In the genomic region with DNA sequence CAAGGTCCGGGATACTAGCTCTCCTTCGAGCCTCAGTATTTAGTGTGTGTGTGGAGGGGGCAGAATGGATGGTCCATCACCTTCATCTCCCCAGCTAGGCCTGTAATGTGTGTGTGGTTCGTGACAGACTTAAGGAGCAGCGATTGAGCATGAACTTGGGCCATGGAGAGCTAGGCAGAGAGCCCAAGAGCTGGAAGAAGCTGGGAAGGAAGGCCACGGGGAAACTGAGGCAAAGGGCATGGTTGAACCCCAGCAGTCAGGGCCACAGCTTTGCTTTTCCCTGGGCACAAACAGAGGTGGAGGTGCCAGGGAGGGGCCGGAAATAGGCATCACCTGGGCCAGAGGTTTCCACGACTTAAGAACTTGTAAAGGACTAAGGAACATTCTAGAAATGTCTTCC, we compare ENCODE assay signal across 27 mouse cellular contexts. TPM values are rescaled to one million over a fixed set of nuclear protein-coding genes. Genes with fewer than 3 reads are reported as not detected.
DNase-seq lines count a peak whose midpoint lies in the region; ATAC-seq and TF ChIP-seq lines count a peak whose summit lies in the region.
"Had no signal": no experiment of that assay in that cellular context is flagged by ENCODE, and none has a peak within 500 bp of the region (broad histone marks: within the 10 kb centered on the region; RNA-seq: fewer than 3 reads in every experiment).

No protein-coding gene starts in this region.

- no peaks in the 10 kb centered on the region for H3K79me2 ChIP-seq in myocyte (ENCODE audit: control insufficient read depth, insufficient read depth)

- no peaks in the 10 kb centered on the region for H3K9me3 ChIP-seq in hindbrain, embryonic 13.5 days
- H3K9me3 ChIP-seq in hindbrain, embryonic 14.5 days (ENCODE audit: control insufficient read depth, low read length), result no peaks in the 10 kb centered on the region
- H3K9me3 ChIP-seq in midbrain, embryonic 11.5 days (ENCODE audit: control insufficient read depth, low read length), result no peaks in the 10 kb centered on the region
- H3K9me3 ChIP-seq in midbrain, postnatal 0 days (ENCODE audit: low read length), result no peaks in the 10 kb centered on the region
- H3K9me3 ChIP-seq in embryonic facial prominence, embryonic 15.5 days (replicated peaks), result no peaks in the 10 kb centered on the region
- no peaks in the 10 kb centered on the region for H3K9me3 ChIP-seq in intestine, postnatal 0 days (ENCODE audit: control insufficient read depth)
- H3K9me3 ChIP-seq: forebrain, embryonic 10.5 days; hindbrain, embryonic 12.5 days; megakaryocyte, embryonic 14.5 days; midbrain, embryonic 13.5 days had no signal

- peaks cover 24% of the 10 kb centered on the region for H3K4me1 ChIP-seq in hindbrain, embryonic 13.5 days (replicated peaks)
- H3K4me1 ChIP-seq in hindbrain, embryonic 14.5 days (replicated peaks; ENCODE audit: control insufficient read depth, insufficient read depth, low read length), result peaks cover 8% of the 10 kb centered on the region; the same call in 1 of the 2 replicates
- peaks cover 8% of the 10 kb centered on the region for H3K4me1 ChIP-seq in midbrain, embryonic 11.5 days (ENCODE audit: control insufficient read depth, insufficient read depth, low read length)
- H3K4me1 ChIP-seq in midbrain, postnatal 0 days (ENCODE audit: insufficient read depth, low read length), result no peaks in the 10 kb centered on the region
- H3K4me1 ChIP-seq in embryonic facial prominence, embryonic 15.5 days, result peaks cover 8% of the 10 kb centered on the region
- no peaks in the 10 kb centered on the region for H3K4me1 ChIP-seq in intestine, postnatal 0 days (replicated peaks; ENCODE audit: control insufficient read depth, insufficient read depth, low read length)
- H3K4me1 ChIP-seq: megakaryocyte, embryonic 14.5 days had no signal

- no peak overlapping the region for H3K9ac ChIP-seq in hindbrain, embryonic 13.5 days
- no peak overlapping the region for H3K9ac ChIP-seq in hindbrain, embryonic 14.5 days
- no peak overlapping the region for H3K9ac ChIP-seq in midbrain, embryonic 11.5 days (ENCODE audit: low read length)
- no peak overlapping the region for H3K9ac ChIP-seq in midbrain, postnatal 0 days (replicated peaks; ENCODE audit: low read length, poor library complexity, severe bottlenecking)
- H3K9ac ChIP-seq in embryonic facial prominence, embryonic 15.5 days, result no peak overlapping the region; the same call in 1 of the 2 replicates
- no peak overlapping the region for H3K9ac ChIP-seq in intestine, postnatal 0 days (ENCODE audit: low read depth, low read length)
- H3K9ac ChIP-seq: forebrain, postnatal 0 days; hindbrain, embryonic 12.5 days; midbrain, embryonic 13.5 days had no signal

- no peak overlapping the region for H3K4me3 ChIP-seq in hindbrain, embryonic 13.5 days
- no peak overlapping the region for H3K4me3 ChIP-seq in hindbrain, embryonic 14.5 days (replicated peaks; ENCODE audit: low read length)
- no peak overlapping the region for H3K4me3 ChIP-seq in midbrain, embryonic 11.5 days (ENCODE audit: low read depth, low read length)
- H3K4me3 ChIP-seq in midbrain, postnatal 0 days (ENCODE audit: low read depth, low read length), result no peak overlapping the region
- no peak overlapping the region for H3K4me3 ChIP-seq in embryonic facial prominence, embryonic 15.5 days (replicated peaks)
- no peak overlapping the region for H3K4me3 ChIP-seq in myocyte
- H3K4me3 ChIP-seq in intestine, postnatal 0 days (ENCODE audit: low read depth, low read length), result no peak overlapping the region
- H3K4me3 ChIP-seq: forebrain, embryonic 10.5 days; heart, adult 2 months; hindbrain, embryonic 12.5 days; megakaryocyte, embryonic 14.5 days; midbrain, embryonic 13.5 days had no signal

- TF ChIP-seq POLR2A in myocyte (IDR thresholded peaks at IDR 0.05; ENCODE audit: insufficient read length, low read depth), result peak; percentile 63

- 83% methylated on average over 7 of the region's 7 CpGs for WGBS in hindbrain, embryonic 13.5 days
- 85% methylated on average over 7 of the region's 7 CpGs for WGBS in hindbrain, embryonic 14.5 days
- WGBS in midbrain, embryonic 11.5 days, result 92% methylated on average over 7 of the region's 7 CpGs
- 88% methylated on average over 7 of the region's 7 CpGs for WGBS in midbrain, postnatal 0 days
- WGBS in embryonic facial prominence, embryonic 15.5 days, result 83% methylated on average over 7 of the region's 7 CpGs
- WGBS in intestine, postnatal 0 days, result 79% methylated on average over 7 of the region's 7 CpGs

- no peak for DNase-seq in hindbrain, embryonic 14.5 days (ENCODE audit: low spot score)
- peak; percentile 82 for DNase-seq in midbrain, embryonic 11.5 days (ENCODE audit: low spot score, missing footprints)
- no peak for DNase-seq in midbrain, postnatal 0 days (ENCODE audit: low spot score)
- DNase-seq: adrenal gland, postnatal 25 days; B cell, adult 2 months; cerebellum, adult 11-12 months; cerebellum, adult 9-11 months; embryo, embryonic 11 days; forebrain, postnatal 0 days; heart, postnatal 36 days; kidney, adult 18-20 months; layer of hippocampus, postnatal 36 days; left cerebral cortex, postnatal 4 days; right cerebral cortex, adult 18-20 months; spleen, adult 18-20 months; thymus, postnatal 25 days had no signal

- peaks cover 16% of the 10 kb centered on the region; the same call in 1 of the 2 replicates for H3K36me3 ChIP-seq in hindbrain, embryonic 13.5 days
- H3K36me3 ChIP-seq in hindbrain, embryonic 14.5 days (replicated peaks; ENCODE audit: control insufficient read depth, insufficient read depth), result peaks cover under 1% of the 10 kb centered on the region; the same call in 1 of the 2 replicates
- peaks cover 4% of the 10 kb centered on the region for H3K36me3 ChIP-seq in midbrain, embryonic 11.5 days (ENCODE audit: control insufficient read depth, insufficient read depth, low read length)
- H3K36me3 ChIP-seq in midbrain, postnatal 0 days (ENCODE audit: insufficient read depth, low read length), result 0 out of 2 replicates have a peak, but pooled peaks cover 3% of the 10 kb centered on the region
- H3K36me3 ChIP-seq in embryonic facial prominence, embryonic 15.5 days, result peaks cover 43% of the 10 kb centered on the region
- peaks cover 36% of the 10 kb centered on the region for H3K36me3 ChIP-seq in myocyte (ENCODE audit: control insufficient read depth, insufficient read depth)
- H3K36me3 ChIP-seq in intestine, postnatal 0 days (ENCODE audit: control insufficient read depth, insufficient read depth), result no peaks in the 10 kb centered on the region

- H3K4me2 ChIP-seq in hindbrain, embryonic 13.5 days, result no peak overlapping the region
- no peak overlapping the region for H3K4me2 ChIP-seq in hindbrain, embryonic 14.5 days (replicated peaks)
- H3K4me2 ChIP-seq in midbrain, embryonic 11.5 days, result no peak overlapping the region
- H3K4me2 ChIP-seq in midbrain, postnatal 0 days (ENCODE audit: low read depth, low read length, poor library complexity, severe bottlenecking), result no peak overlapping the region
- no peak overlapping the region for H3K4me2 ChIP-seq in embryonic facial prominence, embryonic 15.5 days (replicated peaks)
- no peak overlapping the region for H3K4me2 ChIP-seq in myocyte (ENCODE audit: low read depth)
- H3K4me2 ChIP-seq in intestine, postnatal 0 days (replicated peaks; ENCODE audit: low read depth), result no peak overlapping the region
- H3K4me2 ChIP-seq: hindbrain, embryonic 12.5 days; midbrain, embryonic 13.5 days had no signal

- H3K27ac ChIP-seq in hindbrain, embryonic 13.5 days, result 0 out of 2 replicates have a peak overlapping the region, but pooled peaks have one; percentile 23
- H3K27ac ChIP-seq in hindbrain, embryonic 14.5 days, result no peak overlapping the region
- no peak overlapping the region for H3K27ac ChIP-seq in midbrain, embryonic 11.5 days (ENCODE audit: low read depth, low read length)
- H3K27ac ChIP-seq in midbrain, postnatal 0 days (ENCODE audit: low read depth, low read length), result no peak overlapping the region
- H3K27ac ChIP-seq in embryonic facial prominence, embryonic 15.5 days (replicated peaks), result no peak overlapping the region
- no peak overlapping the region for H3K27ac ChIP-seq in intestine, postnatal 0 days (ENCODE audit: low read depth, low read length)
- H3K27ac ChIP-seq: forebrain, embryonic 10.5 days; heart, adult 2 months; hindbrain, embryonic 12.5 days; kidney, postnatal 0 days; midbrain, embryonic 13.5 days had no signal

- no peak for TF ChIP-seq CTCF in midbrain, postnatal 0 days (IDR thresholded peaks at IDR 0.05)
- TF ChIP-seq CTCF in intestine, postnatal 0 days (IDR thresholded peaks at IDR 0.05; ENCODE audit: low read depth), result no peak

- H3K27me3 ChIP-seq in hindbrain, embryonic 13.5 days, result no peaks in the 10 kb centered on the region
- no peaks in the 10 kb centered on the region for H3K27me3 ChIP-seq in hindbrain, embryonic 14.5 days (ENCODE audit: control insufficient read depth, insufficient read depth, low read length)
- no peaks in the 10 kb centered on the region for H3K27me3 ChIP-seq in midbrain, embryonic 11.5 days (ENCODE audit: control insufficient read depth, insufficient read depth, low read length)
- no peaks in the 10 kb centered on the region for H3K27me3 ChIP-seq in midbrain, postnatal 0 days (ENCODE audit: insufficient read depth, low read length)
- no peaks in the 10 kb centered on the region for H3K27me3 ChIP-seq in embryonic facial prominence, embryonic 15.5 days
- H3K27me3 ChIP-seq in myocyte (ENCODE audit: control insufficient read depth, insufficient read depth, insufficient read length), result no peaks in the 10 kb centered on the region
- H3K27me3 ChIP-seq in intestine, postnatal 0 days (replicated peaks; ENCODE audit: control insufficient read depth, insufficient read depth, low read length), result no peaks in the 10 kb centered on the region
- H3K27me3 ChIP-seq: hindbrain, embryonic 12.5 days; midbrain, embryonic 13.5 days had no signal

- no peak for ATAC-seq in hindbrain, embryonic 13.5 days (ENCODE audit: low FRiP score)
- ATAC-seq in hindbrain, embryonic 14.5 days (ENCODE audit: low FRiP score), result no peak
- no peak for ATAC-seq in midbrain, embryonic 11.5 days (ENCODE audit: low FRiP score)
- ATAC-seq in midbrain, postnatal 0 days (ENCODE audit: low FRiP score), result no peak
- peak; percentile 12; the same call in 1 of the 2 replicates for ATAC-seq in embryonic facial prominence, embryonic 15.5 days (ENCODE audit: insufficient number of reproducible peaks, low FRiP score, low TSS enrichment, low read depth)
- ATAC-seq in intestine, postnatal 0 days, result no peak
- ATAC-seq: forebrain, postnatal 0 days; midbrain, embryonic 13.5 days had no signal

- H3ac ChIP-seq in myocyte (ENCODE audit: control insufficient read depth, insufficient read length), result no peak overlapping the region

RNA-seq across cellular contexts. Expression of a gene that starts 17.5 kb away (rescaled TPM):
- polyA plus RNA-seq in hindbrain, embryonic 13.5 days (2015; fragmentation: Nextera tagmentation; extraction: Ambion mirVana), result 60.5 and 68.4 TPM in 2 replicates
- 47.5 and 54.4 TPM in 2 replicates for polyA plus RNA-seq in hindbrain, embryonic 14.5 days (2014; fragmentation: Nextera tagmentation; extraction: Ambion mirVana)
- 23.2 and 24.6 TPM in 2 replicates for polyA plus RNA-seq in midbrain, embryonic 11.5 days (2014; fragmentation: Nextera tagmentation; extraction: Ambion mirVana)
- 109 and 127 TPM in 2 replicates for total RNA-seq in midbrain, postnatal 0 days (2014; rRNA removed)
- 42.8 and 47.4 TPM in 2 replicates for polyA plus RNA-seq in midbrain, postnatal 0 days (2015; fragmentation: Nextera tagmentation; extraction: Ambion mirVana)
- 127 and 131 TPM in 2 replicates for polyA plus RNA-seq in embryonic facial prominence, embryonic 15.5 days (2015; fragmentation: Nextera tagmentation; extraction: Ambion mirVana)
- polyA plus RNA-seq in myocyte (2012; fragmentation: generic; extraction: Trizol), result 691 TPM
- 14.3 and 14.6 TPM in 2 replicates for polyA plus RNA-seq in intestine, postnatal 0 days (2015; fragmentation: Nextera tagmentation; extraction: Ambion mirVana)

RNA-seq across cellular contexts. Expression of a gene that starts 32.8 kb away (rescaled TPM):
- polyA plus RNA-seq in hindbrain, embryonic 13.5 days (2015; fragmentation: Nextera tagmentation; extraction: Ambion mirVana), result 392 and 465 TPM in 2 replicates
- polyA plus RNA-seq in hindbrain, embryonic 14.5 days (2014; fragmentation: Nextera tagmentation; extraction: Ambion mirVana), result 443 and 473 TPM in 2 replicates
- 468 and 548 TPM in 2 replicates for polyA plus RNA-seq in midbrain, embryonic 11.5 days (2014; fragmentation: Nextera tagmentation; extraction: Ambion mirVana)
- 432 and 450 TPM in 2 replicates for total RNA-seq in midbrain, postnatal 0 days (2014; rRNA removed)
- 272 and 323 TPM in 2 replicates for polyA plus RNA-seq in midbrain, postnatal 0 days (2015; fragmentation: Nextera tagmentation; extraction: Ambion mirVana)
- polyA plus RNA-seq in embryonic facial prominence, embryonic 15.5 days (2015; fragmentation: Nextera tagmentation; extraction: Ambion mirVana), result 728 and 790 TPM in 2 replicates
- 83.7 TPM for polyA plus RNA-seq in myocyte (2012; fragmentation: generic; extraction: Trizol)
- polyA plus RNA-seq in intestine, postnatal 0 days (2015; fragmentation: Nextera tagmentation; extraction: Ambion mirVana), result 75.6 and 94.0 TPM in 2 replicates
- total RNA-seq: monocyte, adult 5-6 weeks had no signal
